Mouse (Mus musculus) CH12.LX (cell line): ENCODE measurements at regions not wholly inside any gene's neighbourhood (a gene's known extent, or its start where the extent isn't known, plus 50 kb on each side); places are given as distances from the start of the nearest gene placed in this dataset.

Experiments used
- DNase-seq: peaks from one replicate; pipeline ENCODE4 v3.0.0-alpha.2; 2013; ENCODE audit errors: extremely low read depth
- H3K27ac ChIP-seq: 2 replicates; pipeline ENCODE4 v1.5.1; 2012; ENCODE audit warnings: low read depth, mild to moderate bottlenecking, control low read depth, moderate library complexity; ENCODE audit not compliant: insufficient read depth
- H3K27me3 ChIP-seq: replicated peaks from 2 replicates; pipeline ENCODE3; 2012; ENCODE audit warnings: inconsistent platforms
- H3K36me3 ChIP-seq, 2 experiments: replicated peaks in 1 of 2; 2 replicates each; pipeline versions ENCODE3 to v1.6.1; 2012; ENCODE audit warnings: inconsistent platforms in 1 of 2, low read length in 1 of 2, mild to moderate bottlenecking in 1 of 2, mixed read lengths in 1 of 2, moderate library complexity in 1 of 2; ENCODE audit not compliant: control insufficient read depth in 1 of 2, insufficient read depth in 1 of 2
- H3K4me1 ChIP-seq, 2 experiments: 2 replicates each; pipeline ENCODE4 v1.6.1; 2012; ENCODE audit warnings: inconsistent platforms in 1 of 2, moderate library complexity in 1 of 2; ENCODE audit not compliant: insufficient read depth in 2 of 2, control insufficient read depth in 1 of 2
- H3K4me2 ChIP-seq: 2 replicates; pipeline ENCODE4 v1.6.1; 2012; ENCODE audit warnings: low read depth, mild to moderate bottlenecking, control low read depth; ENCODE audit not compliant: poor library complexity, insufficient read depth, severe bottlenecking
- H3K4me3 ChIP-seq, 3 experiments: fragments of 150-350 bp in 1 of 3; sonication (generic) in 1 of 3; replicated peaks in 1 of 3; 2 replicates each; pipeline versions ENCODE3 to v1.5.1; 2011 to 2012; ENCODE audit warnings: low read depth in 2 of 3, low read length in 2 of 3, mild to moderate bottlenecking in 2 of 3, moderate library complexity in 2 of 3, control low read depth in 1 of 3, improper control_type of control experiment in 1 of 3, inconsistent platforms in 1 of 3, mixed read lengths in 1 of 3; ENCODE audit not compliant: poor library complexity in 1 of 3
- H3K79me2 ChIP-seq: replicated peaks from 2 replicates; pipeline ENCODE4 v1.6.1; 2012; ENCODE audit warnings: mild to moderate bottlenecking, moderate library complexity; ENCODE audit not compliant: control insufficient read depth, poor library complexity, insufficient read depth, severe bottlenecking; ENCODE audit errors: extremely low read depth
- H3K9ac ChIP-seq: 2 replicates; pipeline ENCODE4 v1.6.1; 2012; ENCODE audit warnings: low read depth, mild to moderate bottlenecking, control low read depth, moderate library complexity; ENCODE audit not compliant: insufficient read depth
- H3K9me3 ChIP-seq: replicated peaks from 2 replicates; pipeline ENCODE3; 2012; ENCODE audit warnings: low read length, inconsistent platforms, mixed read lengths
- CTCF ChIP-seq, 2 experiments: IDR thresholded peaks in 1 of 2; conservative IDR thresholded peaks in 1 of 2; 2 replicates each; pipeline ENCODE4 v1.5.1; 2011 to 2012; ENCODE audit warnings: low read depth in 2 of 2, low read length in 2 of 2, improper control_type of control experiment in 1 of 2, inconsistent platforms in 1 of 2, mild to moderate bottlenecking in 1 of 2, moderate library complexity in 1 of 2
- GABPA ChIP-seq: IDR thresholded peaks from 2 replicates; pipeline ENCODE4 v1.6.1; 2012; ENCODE audit warnings: low read depth, low read length, improper control_type of control experiment, inconsistent platforms; ENCODE audit not compliant: insufficient replicate concordance
- JUND ChIP-seq: conservative IDR thresholded peaks from 2 replicates; pipeline ENCODE4 v1.6.1; 2011; ENCODE audit warnings: low read depth, low read length, improper control_type of control experiment
- KAT2A ChIP-seq: IDR thresholded peaks from 2 replicates; pipeline ENCODE4 v1.6.1; 2012; ENCODE audit warnings: low read length, improper control_type of control experiment, inconsistent platforms; ENCODE audit not compliant: insufficient replicate concordance
- MAFK ChIP-seq: IDR thresholded peaks from 2 replicates; pipeline ENCODE4 v1.6.1; 2011; ENCODE audit warnings: low read length, improper control_type of control experiment; ENCODE audit not compliant: insufficient replicate concordance
- MAX ChIP-seq: IDR thresholded peaks from 2 replicates; pipeline ENCODE4 v1.6.1; 2011; ENCODE audit warnings: low read length, improper control_type of control experiment
- MEF2A ChIP-seq: IDR thresholded peaks from 2 replicates; pipeline ENCODE4 v1.6.1; 2014; ENCODE audit warnings: low read depth, mild to moderate bottlenecking, inconsistent platforms, low read length, improper control_type of control experiment, borderline replicate concordance
- MXI1 ChIP-seq: IDR thresholded peaks from 2 replicates; pipeline ENCODE4 v1.6.1; 2011; ENCODE audit warnings: mild to moderate bottlenecking, low read depth, low read length, improper control_type of control experiment
- MYC ChIP-seq: IDR thresholded peaks from 2 replicates; pipeline ENCODE4 v1.6.1; 2011; ENCODE audit warnings: low read depth, mild to moderate bottlenecking, improper control_type of control experiment, low read length
- NELFE ChIP-seq: IDR thresholded peaks from 2 replicates; pipeline ENCODE4 v1.6.1; 2011; ENCODE audit warnings: low read depth, low read length, improper control_type of control experiment
- NRF1 ChIP-seq: IDR thresholded peaks from 2 replicates; pipeline ENCODE4 v1.6.1; 2014; ENCODE audit warnings: low read depth, mild to moderate bottlenecking, inconsistent platforms, low read length, improper control_type of control experiment, moderate library complexity
- PAX5 ChIP-seq: IDR thresholded peaks from 2 replicates; pipeline ENCODE4 v1.6.1; 2012; ENCODE audit warnings: low read length, inconsistent platforms, mixed read lengths
- SIN3A ChIP-seq: IDR thresholded peaks from 2 replicates; pipeline ENCODE4 v1.6.1; 2012; ENCODE audit warnings: low read length, improper control_type of control experiment, inconsistent platforms
- SMC3 ChIP-seq: IDR thresholded peaks from 2 replicates; pipeline ENCODE4 v1.6.1; 2011; ENCODE audit warnings: low read depth, low read length, improper control_type of control experiment
- TBP ChIP-seq: conservative IDR thresholded peaks from 2 replicates; pipeline ENCODE4 v1.6.1; 2011; ENCODE audit warnings: low read depth, low read length, improper control_type of control experiment
- USF1 ChIP-seq: IDR thresholded peaks from 2 replicates; pipeline ENCODE4 v1.6.1; 2014; ENCODE audit warnings: low read depth, mild to moderate bottlenecking, inconsistent platforms, low read length, improper control_type of control experiment
- ZC3H11A ChIP-seq: IDR thresholded peaks from 2 replicates; pipeline ENCODE4 v1.6.1; 2012; ENCODE audit warnings: low read depth, mild to moderate bottlenecking, inconsistent platforms, low read length, improper control_type of control experiment
- ZKSCAN1 ChIP-seq: IDR thresholded peaks from 2 replicates; pipeline ENCODE4 v1.6.1; 2012; ENCODE audit warnings: low read depth, inconsistent platforms, low read length, improper control_type of control experiment, borderline replicate concordance
- ZMIZ1 ChIP-seq: IDR thresholded peaks from 2 replicates; pipeline ENCODE4 v1.6.1; 2012; ENCODE audit warnings: low read depth, mild to moderate bottlenecking, inconsistent platforms, low read length, improper control_type of control experiment
- ZNF384 ChIP-seq: IDR thresholded peaks from 2 replicates; pipeline ENCODE4 v1.6.1; 2012; ENCODE audit warnings: low read depth, low read length, improper control_type of control experiment, inconsistent platforms
- dilution Hi-C: fragments of 300-500 bp; cut with MboI; formaldehyde crosslinking; loops from 2 replicates; pipeline ENCODE4 v1.14.3; 2020; ENCODE audit warnings: low sequenced_read_pairs; ENCODE audit not compliant: extremely low pct_unique_long_range_greater_than_20kb, extremely low pct_ligation_motif_present
- in situ Hi-C: fragments of 300-500 bp; cut with MboI; formaldehyde crosslinking; loops from 3 replicates; pipeline ENCODE4 v1.14.3; 2019; ENCODE audit warnings: low sequenced_read_pairs, low pct_ligation_motif_present, low pct_unique_long_range_greater_than_20kb, mixed read lengths

- Histone ChIP-seq H3K4me2 (no peak overlapping the region), H3K36me3 (no peaks in the 10 kb centered on the region), H3K27ac (no peak overlapping the region), H3K27me3 (no peaks in the 10 kb centered on the region)
- dilution Hi-C loops, result no loop called here
- no peak for TF ChIP-seq NRF1
- TF ChIP-seq, all 38 proteins: peak for 0
- DNase-seq, result no peak
- Histone ChIP-seq H3K9me3 (no peaks in the 10 kb centered on the region), H3K9ac (no peak overlapping the region), H3K79me2 (no peaks in the 10 kb centered on the region), H3K4me3 (no peak overlapping the region), H3K4me1 (peaks cover 4 to 21% of the 10 kb centered on the region in 2 experiments)
- in situ Hi-C loops, result no loop called here
Observed at GRCm38 (mm10) chr15:10078434-10078833, 98.6 kb upstream of the Prlr start.

- H3K4me1 ChIP-seq, result peaks cover 2 to 12% of the 10 kb centered on the region in 2 experiments
- H3K79me2 ChIP-seq, result no peaks in the 10 kb centered on the region
- H3K4me2 ChIP-seq, result no peak overlapping the region
- dilution Hi-C loops (no loop called here), in situ Hi-C loops (no loop called here)
- no peak for DNase-seq
- no peaks in the 10 kb centered on the region for H3K9me3 ChIP-seq
- H3K36me3 ChIP-seq, result no peaks in the 10 kb centered on the region
- no peak overlapping the region for H3K9ac ChIP-seq
- no peaks in the 10 kb centered on the region for H3K27me3 ChIP-seq
- H3K27ac ChIP-seq, result no peak overlapping the region
- H3K4me3 ChIP-seq, result no peak overlapping the region
- TF ChIP-seq NELFE (no peak), SMC3 (no peak), USF1 (no peak), ZNF384 (no peak), ZKSCAN1 (no peak), MYC (no peak), PAX5 (no peak), JUND (no peak), MAFK (no peak), ZMIZ1 (no peak)
- TF ChIP-seq, all 38 proteins: peak for 0
Observed at GRCm38 (mm10) chr15:10079510-10079909, 97.5 kb upstream of the Prlr start.

DNA sequence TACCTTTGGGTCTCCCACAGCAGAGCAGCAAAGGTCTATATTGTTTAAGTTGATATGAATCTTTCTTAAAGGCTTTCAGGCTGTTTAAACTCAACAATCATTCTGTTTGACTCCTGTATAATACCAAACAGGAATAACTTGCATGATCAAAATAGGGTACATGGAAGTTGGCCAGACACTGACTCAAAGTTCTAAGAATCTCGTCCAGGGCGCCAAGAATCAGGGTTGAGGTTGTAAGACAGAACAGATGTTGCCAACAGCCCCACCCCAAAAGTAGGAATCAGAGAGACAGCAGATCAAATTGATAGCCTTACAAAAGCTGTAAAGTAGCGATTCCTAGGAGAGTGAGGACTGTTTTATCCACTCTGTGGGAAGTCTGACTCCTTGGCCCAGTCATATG lies 88.3 kb upstream of the Prlr start:
- no peak overlapping the region for H3K9ac ChIP-seq
- H3K36me3 ChIP-seq, result no peaks in the 10 kb centered on the region
- DNase-seq, result no peak
- H3K4me2 ChIP-seq, result no peak overlapping the region
- no peaks in the 10 kb centered on the region for H3K9me3 ChIP-seq
- no peak for TF ChIP-seq ZNF384
- no peak for TF ChIP-seq NELFE
- TF ChIP-seq USF1, result no peak
- TF ChIP-seq MYC, result no peak
- TF ChIP-seq PAX5, result no peak
- no peak for TF ChIP-seq MXI1
- no peak for TF ChIP-seq ZC3H11A
- TF ChIP-seq MEF2A, result no peak
- TF ChIP-seq GABPA, result no peak
- no peak for TF ChIP-seq NRF1
- no peak for TF ChIP-seq MAX
- TF ChIP-seq KAT2A, result no peak
- TF ChIP-seq TBP, result no peak
- no peak for TF ChIP-seq SIN3A
- TF ChIP-seq CTCF (conservative IDR thresholded peaks at IDR 0.05 in 1 of 2, IDR thresholded peaks at IDR 0.05 in 1 of 2; ENCODE audit: low read depth in 2 of 2, low read length in 2 of 2), result no peak
- H3K4me1 ChIP-seq, result peaks cover 2 to 13% of the 10 kb centered on the region in 2 experiments; a peak in 3 of 4 replicates
- no peaks in the 10 kb centered on the region for H3K27me3 ChIP-seq
- in situ Hi-C loops, result no loop called here
- no peak overlapping the region for H3K27ac ChIP-seq
- H3K79me2 ChIP-seq, result no peaks in the 10 kb centered on the region
- H3K4me3 ChIP-seq, result no peak overlapping the region
- dilution Hi-C loops, result no loop called here
